Mouse (Mus musculus): ENCODE results near the gene Il11.

DNA sequence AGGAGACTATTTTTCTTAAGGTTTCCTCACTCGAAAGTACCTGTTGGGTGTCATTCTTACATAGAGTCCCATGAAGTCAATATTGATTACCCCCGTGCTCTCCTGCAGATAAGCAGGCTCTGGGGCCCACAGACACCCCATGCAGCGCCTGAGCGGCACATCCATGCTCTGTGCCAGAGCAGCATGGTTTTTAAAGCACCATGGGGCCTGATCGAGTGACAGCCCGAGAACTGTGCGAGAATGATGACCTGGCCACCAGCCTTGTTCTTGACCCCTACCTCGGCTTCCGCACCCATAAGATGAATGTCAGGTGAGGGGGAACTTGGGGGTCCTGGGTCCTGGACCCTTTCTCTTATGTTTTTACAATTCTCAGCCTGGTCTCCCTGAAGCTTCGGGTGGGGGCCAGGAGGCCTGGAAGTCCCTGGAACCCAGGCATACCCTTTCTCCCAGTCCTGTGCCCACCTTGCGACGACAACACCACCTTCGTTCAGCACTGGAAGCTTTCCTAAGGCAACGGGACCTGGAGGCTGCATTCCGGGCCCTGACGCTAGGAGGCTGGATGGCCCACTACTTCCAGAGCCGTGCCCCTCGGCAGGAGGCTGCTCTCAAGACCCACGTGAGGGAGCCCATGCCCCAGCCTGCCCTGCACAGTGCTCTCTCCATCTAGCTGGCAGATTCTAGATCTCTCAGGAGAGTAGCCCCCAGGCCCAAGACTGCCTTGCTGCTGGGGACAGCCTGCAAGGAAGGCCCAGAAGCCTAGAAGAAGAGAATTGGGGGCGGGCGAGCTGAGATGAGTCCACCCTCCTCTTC, 40.8 kb downstream of the Il11 start:
- TF ChIP-seq CTCF (IDR thresholded peaks at IDR 0.05; ENCODE audit: control insufficient read depth, insufficient read depth, insufficient read length) (no peak), USF1 (IDR thresholded peaks at IDR 0.05; ENCODE audit: low read depth) (no peak), MAX (IDR thresholded peaks at IDR 0.05) (no peak), CEBPB (IDR thresholded peaks at IDR 0.05; ENCODE audit: low read depth) (no peak)

Measured in C2C12 (cell line).